Mouse (Mus musculus): ENCODE results near the gene Ppp1r27. TPM values are rescaled to one million over a fixed set of nuclear protein-coding genes. Genes with fewer than 3 reads are reported as not detected.

The Ppp1r27 gene
- polyA plus RNA-seq, 1 experiment from 2014 or later: 0.24 TPM

DNA sequence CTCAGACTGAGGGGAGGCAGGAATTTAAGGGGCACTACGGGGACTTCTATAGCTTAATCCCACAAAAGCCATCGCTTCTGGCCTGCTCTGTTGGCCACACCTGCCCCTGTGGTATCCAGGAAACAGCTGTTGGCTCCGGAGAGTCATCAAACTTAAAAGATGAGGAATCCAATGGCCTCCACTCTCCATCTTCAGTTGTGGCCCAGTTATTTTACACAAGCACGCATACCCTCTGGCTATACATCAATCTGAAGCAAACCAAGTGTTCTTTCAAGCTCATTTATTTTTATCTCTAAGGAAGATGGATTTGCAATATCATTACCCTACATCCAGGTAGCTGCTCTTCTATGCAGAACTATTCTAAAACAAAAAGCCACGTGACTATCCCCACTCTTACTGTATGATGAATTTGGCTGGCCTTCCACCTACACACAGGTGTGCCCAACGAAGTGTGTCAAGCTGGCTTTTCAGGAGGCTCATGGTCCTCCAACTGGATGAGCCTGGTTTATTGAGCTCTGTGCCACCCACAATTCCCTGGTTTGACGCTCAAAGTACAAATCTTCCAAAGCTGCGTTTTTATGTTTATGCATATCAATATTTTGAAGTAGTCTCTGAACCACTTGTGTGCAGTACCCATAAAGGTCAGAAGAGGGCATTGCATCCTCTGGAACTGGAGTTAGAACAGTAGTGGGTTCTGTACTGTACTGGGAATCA lies 31.5 kb upstream of the Ppp1r27 start:
- no peak for DNase-seq (ENCODE audit: low spot score)
- Histone ChIP-seq H3K4me3 (ENCODE audit: low read depth, low read length) (peak overlapping the region; percentile 89), H3K4me2 (ENCODE audit: low read length) (peak overlapping the region; percentile 97), H3K9me3 (ENCODE audit: control insufficient read depth, low read length) (peaks cover 4% of the 10 kb centered on the region; the same call in 1 of the 2 replicates), H3K27ac (ENCODE audit: low read depth) (peak overlapping the region; percentile 91), H3K9ac (ENCODE audit: low read length) (peak overlapping the region; percentile 93), H3K27me3 (replicated peaks; ENCODE audit: control insufficient read depth, insufficient read depth, low read length) (no peaks in the 10 kb centered on the region), H3K4me1 (replicated peaks; ENCODE audit: control insufficient read depth, insufficient read depth, low read length) (peaks cover 19% of the 10 kb centered on the region), H3K36me3 (ENCODE audit: control insufficient read depth, insufficient read depth, low read length) (peaks cover 57% of the 10 kb centered on the region)
- no peak for ATAC-seq (replicated peaks; ENCODE audit: low FRiP score, low TSS enrichment, low read depth)
- 72% methylated on average over 8 of the region's 8 CpGs for WGBS

DNA sequence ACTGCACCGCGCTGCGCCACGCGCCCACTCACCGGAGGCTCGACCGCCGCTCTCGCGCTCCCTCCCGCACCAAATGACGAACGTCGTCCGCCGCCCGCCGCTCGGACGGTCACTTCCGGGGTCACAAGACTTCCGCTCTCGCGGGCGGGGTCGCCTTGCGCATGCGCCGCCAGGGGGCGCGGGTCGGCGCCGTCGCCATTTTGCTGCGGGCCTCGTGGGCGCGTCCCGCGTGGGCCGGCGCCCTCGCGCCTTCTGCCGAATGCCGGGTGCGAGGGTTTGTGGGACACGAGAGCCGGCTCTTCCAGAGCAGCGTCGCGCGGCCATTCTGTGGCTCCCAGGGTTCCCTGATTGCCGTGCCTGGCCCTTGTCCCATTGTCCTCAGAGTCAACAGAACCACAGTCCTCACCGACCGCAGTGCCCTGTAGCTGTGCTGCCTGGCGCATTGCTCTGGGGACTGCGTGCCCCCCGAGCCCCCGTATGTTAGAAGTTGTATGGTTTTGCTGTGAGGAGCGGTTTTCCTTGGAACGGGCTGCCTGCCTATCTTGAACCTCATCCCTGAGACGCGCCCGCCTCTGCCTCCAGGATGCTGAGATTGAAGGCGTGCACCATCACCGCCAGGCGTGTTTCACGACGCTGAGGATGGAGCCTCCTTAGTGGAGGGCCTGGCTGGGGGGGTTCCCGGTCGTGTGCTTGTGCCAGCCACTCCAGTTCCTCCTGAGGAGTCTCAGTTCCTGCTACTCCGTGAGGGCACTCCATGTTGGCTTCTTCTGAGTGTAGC lies 30.7 kb upstream of the Ppp1r27 start, which contains the start of gene Arhgdia:
TSS of gene Arhgdia (minus strand) at position 135 of the 778 bp plus-strand sequence.
- H3K9ac ChIP-seq (ENCODE audit: low read length): peak within 1 kb of the TSS; percentile 93
- peak; percentile 42 for ATAC-seq (replicated peaks; ENCODE audit: low FRiP score, low TSS enrichment, low read depth)
- peaks cover 57% of the 10 kb centered on the region for H3K36me3 ChIP-seq (ENCODE audit: control insufficient read depth, insufficient read depth, low read length)
- H3K9me3 ChIP-seq (ENCODE audit: control insufficient read depth, low read length): peaks cover 4% of the 10 kb centered on the region; the same call in 1 of the 2 replicates
- no peaks in the 10 kb centered on the region for H3K27me3 ChIP-seq (replicated peaks; ENCODE audit: control insufficient read depth, insufficient read depth, low read length)
- peaks cover 19% of the 10 kb centered on the region for H3K4me1 ChIP-seq (replicated peaks; ENCODE audit: control insufficient read depth, insufficient read depth, low read length)
- WGBS: 4% methylated on average over 67 of the region's 75 CpGs
- DNase-seq (ENCODE audit: low spot score): peak; percentile 93
- H3K4me3 ChIP-seq (ENCODE audit: low read depth, low read length): peak within 1 kb of the TSS; percentile 89
- peak within 1 kb of the TSS; percentile 97 for H3K4me2 ChIP-seq (ENCODE audit: low read length)
- peak within 1 kb of the TSS; percentile 91 for H3K27ac ChIP-seq (ENCODE audit: low read depth)

DNA sequence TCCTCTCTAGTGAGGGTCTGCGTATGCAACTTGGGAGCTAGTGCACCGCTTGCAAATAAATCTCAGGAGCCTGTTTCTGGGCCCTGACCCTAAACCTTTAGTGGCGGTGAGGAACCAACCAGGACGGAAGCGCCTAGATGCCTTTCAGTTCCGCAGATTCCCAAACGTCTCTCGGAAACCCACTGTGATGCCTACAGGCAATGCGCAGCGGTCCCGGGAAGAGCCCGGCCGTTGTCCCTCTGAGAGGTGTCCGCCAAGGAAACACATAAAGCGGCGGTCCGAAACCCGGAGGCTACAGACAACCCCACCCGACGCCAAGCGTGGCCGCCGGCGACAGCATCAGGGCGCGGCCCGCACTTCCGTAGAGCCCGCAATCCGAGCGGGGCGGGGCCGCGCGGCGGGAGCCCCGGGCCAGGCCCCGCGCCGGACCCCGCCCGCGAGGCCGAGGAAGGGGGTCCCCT lies 30.0 kb upstream of the Ppp1r27 start:
- under 1% methylated on average over 29 of the region's 44 CpGs for WGBS
- ATAC-seq (replicated peaks; ENCODE audit: low FRiP score, low TSS enrichment, low read depth) (peak; percentile 36; the same call in 1 of the 2 replicates), DNase-seq (ENCODE audit: low spot score) (peak; percentile 74)
- Histone ChIP-seq H3K9me3 (ENCODE audit: control insufficient read depth, low read length) (peaks cover 4% of the 10 kb centered on the region; the same call in 1 of the 2 replicates), H3K9ac (ENCODE audit: low read length) (peak overlapping the region; percentile 93), H3K27me3 (replicated peaks; ENCODE audit: control insufficient read depth, insufficient read depth, low read length) (no peaks in the 10 kb centered on the region), H3K4me3 (ENCODE audit: low read depth, low read length) (peak overlapping the region; percentile 89), H3K4me2 (ENCODE audit: low read length) (peak overlapping the region; percentile 97), H3K4me1 (replicated peaks; ENCODE audit: control insufficient read depth, insufficient read depth, low read length) (peaks cover 19% of the 10 kb centered on the region), H3K27ac (ENCODE audit: low read depth) (peak overlapping the region; percentile 91), H3K36me3 (ENCODE audit: control insufficient read depth, insufficient read depth, low read length) (peaks cover 49% of the 10 kb centered on the region)

DNA sequence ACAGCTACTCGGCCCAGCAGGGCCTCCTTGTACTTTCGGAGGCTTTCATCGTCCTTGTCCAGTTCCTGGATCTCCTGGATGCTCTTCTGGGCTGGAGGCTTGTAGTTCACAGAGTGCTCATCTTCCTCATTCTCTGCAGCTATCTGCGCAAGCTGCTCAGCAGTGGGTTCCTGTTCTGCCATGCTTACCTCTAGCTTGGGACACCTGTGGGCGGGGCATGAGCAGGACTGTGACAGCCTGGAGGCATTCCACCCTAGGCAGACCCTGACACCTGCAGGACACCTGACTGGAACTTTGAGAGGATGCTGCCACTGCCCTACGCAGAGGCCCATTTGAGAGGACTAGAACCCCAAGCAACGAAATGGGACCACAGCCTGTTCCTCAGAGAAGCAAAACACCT lies 29.3 kb upstream of the Ppp1r27 start:
- peak overlapping the region; percentile 93 for H3K9ac ChIP-seq (ENCODE audit: low read length)
- H3K9me3 ChIP-seq (ENCODE audit: control insufficient read depth, low read length): peaks cover 4% of the 10 kb centered on the region; the same call in 1 of the 2 replicates
- H3K4me3 ChIP-seq (ENCODE audit: low read depth, low read length): peak overlapping the region; percentile 89
- no peaks in the 10 kb centered on the region for H3K27me3 ChIP-seq (replicated peaks; ENCODE audit: control insufficient read depth, insufficient read depth, low read length)
- DNase-seq (ENCODE audit: low spot score) (peak; percentile 59), ATAC-seq (replicated peaks; ENCODE audit: low FRiP score, low TSS enrichment, low read depth) (no peak)
- H3K27ac ChIP-seq (ENCODE audit: low read depth): peak overlapping the region; percentile 91; the same call in 1 of the 2 replicates
- peak overlapping the region; percentile 97 for H3K4me2 ChIP-seq (ENCODE audit: low read length)
- peaks cover 42% of the 10 kb centered on the region for H3K36me3 ChIP-seq (ENCODE audit: control insufficient read depth, insufficient read depth, low read length)
- peaks cover 19% of the 10 kb centered on the region for H3K4me1 ChIP-seq (replicated peaks; ENCODE audit: control insufficient read depth, insufficient read depth, low read length)
- 55% methylated on average over 7 of the region's 7 CpGs for WGBS

DNA sequence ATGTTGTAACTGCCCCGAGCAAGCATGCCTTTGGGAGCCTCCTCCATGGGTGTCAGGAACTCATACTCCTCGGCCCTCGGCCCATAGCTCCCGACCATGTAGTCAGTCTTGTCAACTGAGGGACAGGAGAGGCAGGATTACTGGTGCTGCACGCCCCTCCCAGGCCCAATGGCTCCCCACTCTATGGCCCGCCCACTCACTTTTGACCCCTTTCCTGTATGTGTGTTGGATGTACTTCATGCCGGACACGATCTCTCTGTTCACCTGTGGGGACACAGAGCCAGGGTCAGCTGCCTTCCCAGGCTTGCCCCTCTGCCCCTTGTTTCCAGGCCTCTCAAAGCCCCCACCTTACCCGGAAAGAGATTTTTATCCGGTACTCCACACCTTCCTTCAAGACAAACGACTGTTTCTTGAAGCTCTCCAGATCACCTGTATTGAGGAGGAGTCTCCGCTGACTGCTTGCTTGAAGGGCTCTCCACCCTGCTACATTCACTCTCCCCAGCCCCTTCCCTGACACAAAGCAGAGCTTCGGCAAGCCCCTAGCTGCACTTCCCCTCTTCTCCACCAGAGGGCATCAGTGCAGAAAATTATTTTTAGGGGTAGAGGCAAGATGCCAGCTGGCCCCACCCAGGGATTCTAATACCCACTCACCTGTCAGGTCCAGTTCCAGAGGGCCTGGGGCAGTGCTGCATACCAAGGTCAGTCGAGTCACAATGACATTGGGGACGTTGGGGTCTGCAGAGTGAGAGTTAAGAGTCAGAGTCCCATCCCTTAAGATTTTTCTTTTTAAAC lies 28.6 kb upstream of the Ppp1r27 start:
- DNase-seq (ENCODE audit: low spot score) (peak; percentile 96), ATAC-seq (replicated peaks; ENCODE audit: low FRiP score, low TSS enrichment, low read depth) (no peak)
- H3K27ac ChIP-seq (ENCODE audit: low read depth): no peak overlapping the region
- H3K9me3 ChIP-seq (ENCODE audit: control insufficient read depth, low read length): peaks cover 4% of the 10 kb centered on the region; the same call in 1 of the 2 replicates
- 49% methylated on average over 15 of the region's 15 CpGs for WGBS
- no peak overlapping the region for H3K9ac ChIP-seq (ENCODE audit: low read length)
- H3K4me2 ChIP-seq (ENCODE audit: low read length): peak overlapping the region; percentile 97
- peak overlapping the region; percentile 89 for H3K4me3 ChIP-seq (ENCODE audit: low read depth, low read length)
- H3K36me3 ChIP-seq (ENCODE audit: control insufficient read depth, insufficient read depth, low read length): peaks cover 38% of the 10 kb centered on the region
- H3K27me3 ChIP-seq (replicated peaks; ENCODE audit: control insufficient read depth, insufficient read depth, low read length): no peaks in the 10 kb centered on the region
- H3K4me1 ChIP-seq (replicated peaks; ENCODE audit: control insufficient read depth, insufficient read depth, low read length): peaks cover 20% of the 10 kb centered on the region

DNA sequence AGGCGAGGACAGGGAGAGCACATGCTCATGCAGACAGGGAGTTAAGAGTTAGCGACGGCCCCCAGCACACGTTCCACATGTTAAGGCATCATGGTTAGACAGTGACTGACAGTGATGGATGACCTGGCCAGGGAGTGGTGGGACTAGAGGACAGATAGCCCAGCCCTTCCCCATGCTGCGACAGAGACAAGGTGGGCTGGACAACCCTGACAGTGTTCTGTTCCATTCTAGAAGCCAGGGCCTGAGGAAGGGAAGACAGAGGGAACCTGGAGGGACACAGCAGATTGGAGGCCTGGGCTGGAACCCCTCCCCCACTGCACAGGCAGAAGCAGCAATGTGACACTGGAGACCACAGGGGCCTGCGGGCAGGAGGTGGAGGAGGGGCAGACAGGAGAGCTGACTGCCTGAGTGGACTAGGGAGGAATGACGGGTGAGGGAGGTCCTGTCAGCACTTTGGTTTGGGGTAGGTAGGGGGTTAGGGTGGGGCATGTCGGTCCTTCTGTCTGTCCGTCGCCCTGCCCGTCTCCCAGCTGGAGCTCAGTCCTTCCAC lies 27.8 kb upstream of the Ppp1r27 start:
- ATAC-seq (replicated peaks; ENCODE audit: low FRiP score, low TSS enrichment, low read depth) (no peak), DNase-seq (ENCODE audit: low spot score) (no peak)
- peaks cover 35% of the 10 kb centered on the region for H3K36me3 ChIP-seq (ENCODE audit: control insufficient read depth, insufficient read depth, low read length)
- no peak overlapping the region for H3K9ac ChIP-seq (ENCODE audit: low read length)
- no peaks in the 10 kb centered on the region for H3K27me3 ChIP-seq (replicated peaks; ENCODE audit: control insufficient read depth, insufficient read depth, low read length)
- H3K4me3 ChIP-seq (ENCODE audit: low read depth, low read length): no peak overlapping the region
- peaks cover under 1% of the 10 kb centered on the region; the same call in 1 of the 2 replicates for H3K9me3 ChIP-seq (ENCODE audit: control insufficient read depth, low read length)
- WGBS: 79% methylated on average over 11 of the region's 11 CpGs
- no peak overlapping the region for H3K27ac ChIP-seq (ENCODE audit: low read depth)
- H3K4me2 ChIP-seq (ENCODE audit: low read length): no peak overlapping the region
- H3K4me1 ChIP-seq (replicated peaks; ENCODE audit: control insufficient read depth, insufficient read depth, low read length): peaks cover 25% of the 10 kb centered on the region

DNA sequence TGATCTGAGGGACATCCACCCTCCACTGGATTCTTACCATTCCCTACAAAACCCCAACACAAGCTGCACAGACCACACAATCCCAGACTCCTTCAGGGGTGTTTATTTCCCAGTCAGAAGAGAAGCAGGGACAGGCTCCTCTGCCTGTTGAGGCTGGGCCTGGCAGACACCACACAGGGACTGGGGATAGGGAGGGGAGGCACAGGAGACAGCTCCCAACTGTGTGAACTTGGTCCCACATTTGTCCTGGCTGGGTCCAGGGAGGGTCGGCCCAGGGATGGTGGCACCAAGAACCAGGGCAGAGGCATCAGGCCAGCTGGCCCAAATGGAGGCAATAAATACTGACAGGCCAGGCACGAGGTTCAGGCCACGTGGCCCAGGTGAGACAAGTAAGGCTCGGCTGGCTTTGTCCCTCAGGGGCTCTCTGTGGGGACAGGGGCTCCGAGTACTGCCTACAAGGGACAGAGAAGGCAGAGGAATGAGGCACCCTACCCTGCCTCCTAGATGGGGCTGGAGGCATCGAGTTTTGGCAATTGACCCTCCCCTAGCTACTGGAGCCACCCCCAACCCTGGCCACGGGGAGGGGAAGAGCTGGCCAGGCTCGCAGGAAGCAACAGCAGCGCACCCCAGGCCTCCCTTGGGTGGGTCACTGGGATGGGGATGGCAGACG lies 27.2 kb upstream of the Ppp1r27 start:
- Histone ChIP-seq H3K36me3 (ENCODE audit: control insufficient read depth, insufficient read depth, low read length) (peaks cover 35% of the 10 kb centered on the region), H3K9me3 (ENCODE audit: control insufficient read depth, low read length) (no peaks in the 10 kb centered on the region), H3K4me3 (ENCODE audit: low read depth, low read length) (no peak overlapping the region), H3K9ac (ENCODE audit: low read length) (no peak overlapping the region), H3K4me1 (replicated peaks; ENCODE audit: control insufficient read depth, insufficient read depth, low read length) (peaks cover 25% of the 10 kb centered on the region), H3K27ac (ENCODE audit: low read depth) (no peak overlapping the region), H3K27me3 (replicated peaks; ENCODE audit: control insufficient read depth, insufficient read depth, low read length) (no peaks in the 10 kb centered on the region), H3K4me2 (ENCODE audit: low read length) (no peak overlapping the region)
- ATAC-seq (replicated peaks; ENCODE audit: low FRiP score, low TSS enrichment, low read depth) (no peak), DNase-seq (ENCODE audit: low spot score) (no peak)
- WGBS: 82% methylated on average over 10 of the region's 10 CpGs
